Mouse (Mus musculus): ENCODE measurements around the gene Cgref1. TPM values are rescaled to one million over a fixed set of nuclear protein-coding genes. Genes with fewer than 3 reads are reported as not detected.
A peak's percentile ranks its signal among the peaks of the same experiment; 100 is the strongest.

The Cgref1 gene
- 67.0 and 88.7 TPM in 2 replicates for polyA plus RNA-seq (2015; fragmentation: Nextera tagmentation; extraction: Ambion mirVana)

- peak within 1 kb of the TSS; percentile 55 for H3K4me3 ChIP-seq (ENCODE audit: low read length)
- H3K9me3 ChIP-seq (ENCODE audit: control insufficient read depth, low read length), result no peaks in the 10 kb centered on the region
- 6% methylated on average over 44 of the region's 44 CpGs for WGBS
- peak within 1 kb of the TSS; percentile 90 for H3K4me2 ChIP-seq (ENCODE audit: low read depth, low read length)
- peak; percentile 77 for ATAC-seq
- H3K27ac ChIP-seq (ENCODE audit: low read length), result peak within 1 kb of the TSS; percentile 82
- no peaks in the 10 kb centered on the region for H3K27me3 ChIP-seq (replicated peaks; ENCODE audit: control insufficient read depth, insufficient read depth, low read length)
- H3K36me3 ChIP-seq (ENCODE audit: control insufficient read depth, insufficient read depth, low read length), result no peaks in the 10 kb centered on the region
- H3K4me1 ChIP-seq (ENCODE audit: control insufficient read depth, insufficient read depth, low read length), result peaks cover 16% of the 10 kb centered on the region
- H3K9ac ChIP-seq (ENCODE audit: low read depth, low read length), result peak within 1 kb of the TSS; percentile 76
Measured at GRCm38 (mm10) chr5:30944956-30945781, at the start of gene Cgref1. Gene Cgref1, minus strand, starts transcription at chr5:30945591.

- H3K27ac ChIP-seq (ENCODE audit: low read length), result no peak overlapping the region
- H3K9ac ChIP-seq (ENCODE audit: low read depth, low read length), result no peak overlapping the region
- no peaks in the 10 kb centered on the region for H3K36me3 ChIP-seq (ENCODE audit: control insufficient read depth, insufficient read depth, low read length)
- no peak overlapping the region for H3K4me2 ChIP-seq (ENCODE audit: low read depth, low read length)
- no peaks in the 10 kb centered on the region for H3K9me3 ChIP-seq (ENCODE audit: control insufficient read depth, low read length)
- 71% methylated on average over 3 of the region's 3 CpGs for WGBS
- no peak overlapping the region for H3K4me3 ChIP-seq (ENCODE audit: low read length)
- no peaks in the 10 kb centered on the region for H3K4me1 ChIP-seq (ENCODE audit: control insufficient read depth, insufficient read depth, low read length)
- ATAC-seq, result no peak
- no peaks in the 10 kb centered on the region for H3K27me3 ChIP-seq (replicated peaks; ENCODE audit: control insufficient read depth, insufficient read depth, low read length)
Measured at GRCm38 (mm10) chr5:30994074-30994473, 48.7 kb upstream of the Cgref1 start.

GRCm38 (mm10) chr5:30992980-30993676 is 47.7 kb upstream of the Cgref1 start:
- Histone ChIP-seq H3K9me3 (ENCODE audit: control insufficient read depth, low read length) (no peaks in the 10 kb centered on the region), H3K9ac (ENCODE audit: low read depth, low read length) (no peak overlapping the region), H3K36me3 (ENCODE audit: control insufficient read depth, insufficient read depth, low read length) (no peaks in the 10 kb centered on the region), H3K4me2 (ENCODE audit: low read depth, low read length) (no peak overlapping the region), H3K27ac (ENCODE audit: low read length) (no peak overlapping the region), H3K4me3 (ENCODE audit: low read length) (no peak overlapping the region), H3K4me1 (ENCODE audit: control insufficient read depth, insufficient read depth, low read length) (no peaks in the 10 kb centered on the region), H3K27me3 (replicated peaks; ENCODE audit: control insufficient read depth, insufficient read depth, low read length) (no peaks in the 10 kb centered on the region)
- WGBS, result 71% methylated on average over 5 of the region's 5 CpGs
- no peak for ATAC-seq

GRCm38 (mm10) chr5:30982357-30982756 is 37.0 kb upstream of the Cgref1 start:
- Histone ChIP-seq H3K4me2 (ENCODE audit: low read depth, low read length) (no peak overlapping the region), H3K27me3 (replicated peaks; ENCODE audit: control insufficient read depth, insufficient read depth, low read length) (no peaks in the 10 kb centered on the region), H3K36me3 (ENCODE audit: control insufficient read depth, insufficient read depth, low read length) (no peaks in the 10 kb centered on the region), H3K27ac (ENCODE audit: low read length) (no peak overlapping the region), H3K4me3 (ENCODE audit: low read length) (no peak overlapping the region), H3K9me3 (ENCODE audit: control insufficient read depth, low read length) (no peaks in the 10 kb centered on the region), H3K4me1 (ENCODE audit: control insufficient read depth, insufficient read depth, low read length) (no peaks in the 10 kb centered on the region), H3K9ac (ENCODE audit: low read depth, low read length) (no peak overlapping the region)
- ATAC-seq, result no peak
- WGBS, result 18% methylated on average over 2 of the region's 2 CpGs

- Histone ChIP-seq H3K27me3 (replicated peaks; ENCODE audit: control insufficient read depth, insufficient read depth, low read length) (no peaks in the 10 kb centered on the region), H3K9me3 (ENCODE audit: control insufficient read depth, low read length) (no peaks in the 10 kb centered on the region), H3K4me1 (ENCODE audit: control insufficient read depth, insufficient read depth, low read length) (peaks cover 7% of the 10 kb centered on the region; the same call in 1 of the 2 replicates), H3K27ac (ENCODE audit: low read length) (no peak overlapping the region), H3K36me3 (ENCODE audit: control insufficient read depth, insufficient read depth, low read length) (no peaks in the 10 kb centered on the region), H3K4me2 (ENCODE audit: low read depth, low read length) (no peak overlapping the region), H3K4me3 (ENCODE audit: low read length) (no peak overlapping the region), H3K9ac (ENCODE audit: low read depth, low read length) (no peak overlapping the region)
- 58% methylated on average over 9 of the region's 9 CpGs for WGBS
- peak; percentile 53 for ATAC-seq
Measured at GRCm38 (mm10) chr5:30974870-30975656, 29.7 kb upstream of the Cgref1 start.

DNA sequence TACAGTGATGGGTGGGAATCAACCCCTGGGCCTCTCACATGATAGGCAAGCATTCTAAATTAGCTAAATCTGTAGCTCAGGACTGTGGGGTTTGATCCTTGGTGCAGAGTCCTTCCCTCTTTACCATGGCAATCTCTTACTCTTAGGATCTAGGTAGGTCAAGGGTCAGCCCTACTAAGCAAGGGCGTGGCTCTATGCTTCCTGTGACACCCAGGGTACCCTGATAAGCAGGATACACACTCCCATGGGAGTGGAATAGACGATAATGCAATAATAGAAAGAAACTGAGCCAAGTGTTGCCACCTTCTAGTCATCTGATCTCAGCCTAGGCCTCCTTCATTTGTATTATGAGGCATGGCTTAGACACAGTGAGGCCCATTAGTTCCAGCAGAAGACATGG is 24.0 kb upstream of the Cgref1 start:
- 0 out of 2 replicates have a peak overlapping the region, but pooled peaks have one; percentile 17 for H3K9ac ChIP-seq (ENCODE audit: low read depth, low read length)
- peak overlapping the region; percentile 79 for H3K27ac ChIP-seq (ENCODE audit: low read length)
- H3K4me3 ChIP-seq (ENCODE audit: low read length), result no peak overlapping the region
- no peaks in the 10 kb centered on the region for H3K9me3 ChIP-seq (ENCODE audit: control insufficient read depth, low read length)
- peak overlapping the region; percentile 26 for H3K4me2 ChIP-seq (ENCODE audit: low read depth, low read length)
- peaks cover 19% of the 10 kb centered on the region for H3K4me1 ChIP-seq (ENCODE audit: control insufficient read depth, insufficient read depth, low read length)
- H3K36me3 ChIP-seq (ENCODE audit: control insufficient read depth, insufficient read depth, low read length), result no peaks in the 10 kb centered on the region
- peak; percentile 95 for ATAC-seq
- WGBS, result 58% methylated on average over 2 of the region's 2 CpGs
- no peaks in the 10 kb centered on the region for H3K27me3 ChIP-seq (replicated peaks; ENCODE audit: control insufficient read depth, insufficient read depth, low read length)

- no peak within 1 kb of the TSS for H3K4me3 ChIP-seq (ENCODE audit: low read length)
- no peaks in the 10 kb centered on the region for H3K9me3 ChIP-seq (ENCODE audit: control insufficient read depth, low read length)
- H3K9ac ChIP-seq (ENCODE audit: low read depth, low read length), result no peak within 1 kb of the TSS
- peak within 1 kb of the TSS; percentile 60 for H3K27ac ChIP-seq (ENCODE audit: low read length)
- 0 out of 2 replicates have a peak within 1 kb of the TSS, but pooled peaks have one; percentile 26 for H3K4me2 ChIP-seq (ENCODE audit: low read depth, low read length)
- H3K27me3 ChIP-seq (replicated peaks; ENCODE audit: control insufficient read depth, insufficient read depth, low read length), result no peaks in the 10 kb centered on the region
- H3K4me1 ChIP-seq (ENCODE audit: control insufficient read depth, insufficient read depth, low read length), result peaks cover 19% of the 10 kb centered on the region
- WGBS, result 70% methylated on average over 8 of the region's 8 CpGs
- ATAC-seq, result no peak
- H3K36me3 ChIP-seq (ENCODE audit: control insufficient read depth, insufficient read depth, low read length), result no peaks in the 10 kb centered on the region
Measured at GRCm38 (mm10) chr5:30968416-30968815, 23.0 kb upstream of the Cgref1 start, which contains the start of gene Tcf23. Gene Tcf23, plus strand, starts transcription at chr5:30968662.

DNA sequence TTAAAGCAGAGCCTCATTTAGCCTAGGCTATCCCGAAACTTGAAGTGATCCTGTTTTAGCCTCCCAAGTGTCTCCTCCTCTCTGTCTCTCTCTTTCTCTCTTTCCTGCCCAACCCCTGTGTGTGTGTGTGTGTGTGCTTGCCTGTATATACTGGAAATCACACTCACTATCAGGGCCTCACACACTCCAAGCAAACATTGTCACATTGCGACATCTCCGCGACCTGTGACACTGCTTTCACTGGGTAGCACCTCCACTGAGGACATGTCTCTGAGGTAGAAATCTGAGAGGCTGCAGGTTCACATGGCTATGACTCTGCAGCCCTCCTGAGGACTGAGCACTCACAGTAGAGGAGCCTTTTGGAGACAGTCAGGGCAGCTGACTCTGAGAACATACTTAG is 20.8 kb upstream of the Cgref1 start:
- WGBS, result 83% methylated on average over 4 of the region's 4 CpGs
- H3K27ac ChIP-seq (ENCODE audit: low read length), result no peak overlapping the region
- H3K4me1 ChIP-seq (ENCODE audit: control insufficient read depth, insufficient read depth, low read length), result peaks cover 19% of the 10 kb centered on the region
- no peak overlapping the region for H3K9ac ChIP-seq (ENCODE audit: low read depth, low read length)
- H3K36me3 ChIP-seq (ENCODE audit: control insufficient read depth, insufficient read depth, low read length), result no peaks in the 10 kb centered on the region
- H3K9me3 ChIP-seq (ENCODE audit: control insufficient read depth, low read length), result no peaks in the 10 kb centered on the region
- H3K27me3 ChIP-seq (replicated peaks; ENCODE audit: control insufficient read depth, insufficient read depth, low read length), result no peaks in the 10 kb centered on the region
- ATAC-seq, result no peak
- no peak overlapping the region for H3K4me3 ChIP-seq (ENCODE audit: low read length)
- no peak overlapping the region for H3K4me2 ChIP-seq (ENCODE audit: low read depth, low read length)

DNA sequence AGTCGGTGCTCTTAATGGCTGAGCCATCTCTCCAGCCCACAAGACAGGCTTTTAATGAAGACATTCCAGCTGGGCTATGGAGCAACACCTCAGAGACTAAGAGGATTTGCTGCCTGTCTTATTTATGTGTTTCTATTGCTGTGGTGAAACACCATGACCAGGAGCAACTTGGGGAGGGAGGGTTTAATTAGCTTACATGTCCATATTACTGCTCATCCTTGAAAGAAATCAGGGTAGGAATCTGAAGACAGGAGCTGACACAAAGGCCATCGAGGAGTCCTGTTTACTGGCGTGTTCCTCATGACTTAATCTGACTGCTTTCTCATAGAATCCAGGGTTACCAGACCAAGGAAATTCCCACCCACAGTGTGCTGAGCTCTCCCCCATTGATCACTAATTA is 18.5 kb upstream of the Cgref1 start:
- 72% methylated on average over 3 of the region's 3 CpGs for WGBS
- H3K4me2 ChIP-seq (ENCODE audit: low read depth, low read length), result no peak overlapping the region

More for the DNA sequence above, 18.5 kb upstream of the Cgref1 start:
- Histone ChIP-seq H3K9ac (ENCODE audit: low read depth, low read length) (no peak overlapping the region), H3K27me3 (replicated peaks; ENCODE audit: control insufficient read depth, insufficient read depth, low read length) (no peaks in the 10 kb centered on the region), H3K27ac (ENCODE audit: low read length) (no peak overlapping the region), H3K4me1 (ENCODE audit: control insufficient read depth, insufficient read depth, low read length) (peaks cover 14% of the 10 kb centered on the region), H3K36me3 (ENCODE audit: control insufficient read depth, insufficient read depth, low read length) (no peaks in the 10 kb centered on the region), H3K9me3 (ENCODE audit: control insufficient read depth, low read length) (no peaks in the 10 kb centered on the region), H3K4me3 (ENCODE audit: low read length) (no peak overlapping the region)
- no peak for ATAC-seq

All from intestine, embryonic 16.5 days (tissue).